Mouse (Mus musculus) bone marrow macrophage, adult 2 months (primary cell): ENCODE results near the gene Cdk5rap3.

Experiments used
- CTCF ChIP-seq: IDR thresholded peaks from 2 replicates; pipeline ENCODE4 v1.5.1; 2012; ENCODE audit warnings: low read depth, mild to moderate bottlenecking, low read length, moderate library complexity
- POLR2A ChIP-seq: IDR thresholded peaks from 2 replicates; pipeline ENCODE4 v1.6.1; 2012; ENCODE audit warnings: mild to moderate bottlenecking, low read depth, low read length, borderline replicate concordance

DNA sequence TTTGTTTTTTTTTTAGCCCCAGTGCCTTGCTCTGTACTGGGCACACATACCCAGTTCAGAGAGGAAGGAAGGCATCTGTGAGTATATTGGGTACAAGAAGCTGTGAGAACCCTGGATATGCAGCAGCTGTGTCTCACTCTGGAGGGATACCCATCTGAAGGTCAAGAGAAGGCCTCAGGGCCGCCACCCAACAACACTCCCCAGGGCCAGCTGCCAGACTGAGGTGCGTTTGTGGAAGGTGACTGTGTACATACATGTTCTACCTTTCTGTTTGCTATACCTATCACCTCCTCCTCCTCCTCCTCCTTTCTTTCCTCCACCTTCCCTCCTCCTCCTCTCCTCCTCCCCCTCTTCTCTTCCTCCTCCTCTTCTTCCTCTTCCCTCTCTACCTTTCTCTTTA, 11.8 kb upstream of the Cdk5rap3 start, which contains the start of gene Prr15l:
- TF ChIP-seq CTCF (no peak), POLR2A (no peak)
